Mouse (Mus musculus) gastrocnemius, adult 2 months (tissue): ENCODE data around the gene Cyp27a1. TPM values are rescaled to one million over a fixed set of nuclear protein-coding genes. Genes with fewer than 3 reads are reported as not detected.

Experiments used
- DNase-seq: peaks from one replicate; pipeline ENCODE4 v3.0.0; 2022
- H3K27ac ChIP-seq: fragments of 200-600 bp; 2 replicates; pipeline ENCODE4 v1.8.1; 2022; ENCODE audit warnings: mild to moderate bottlenecking
- H3K4me3 ChIP-seq: fragments of 200-600 bp; 2 replicates; pipeline ENCODE4 v1.8.1; 2022; ENCODE audit warnings: mild to moderate bottlenecking, moderate library complexity
- CTCF ChIP-seq: fragments of 200-600 bp; IDR thresholded peaks from 2 replicates; pipeline ENCODE4 v1.8.1; 2022; ENCODE audit warnings: antibody characterized with exemption, mild to moderate bottlenecking, moderate library complexity
- intact Hi-C: fragments of 180-260 bp; cut with DNase I; formaldehyde crosslinking; loops from one replicate; pipeline ENCODE4 v1.15.1; 2025
- total RNA-seq, 2 experiments: library from RNA; stranded (reverse); gene quantifications; 2 replicates each; pipeline ENCODE4 v1.2.3; 2021

The Cyp27a1 gene
- total RNA-seq, 2 experiments from 2014 or later = 37.7 to 75.4 TPM

GRCm38 (mm10) chr1:74723748-74724147 is 10.4 kb downstream of the Cyp27a1 start:
- peak overlapping the region; percentile 92 for H3K27ac ChIP-seq
- DNase-seq = no peak
- TF ChIP-seq CTCF = peak; percentile 51

GRCm38 (mm10) chr1:74726114-74726513 is 12.7 kb downstream of the Cyp27a1 start:
- intact Hi-C loops = no loop called here
- H3K4me3 ChIP-seq = peak overlapping the region; percentile 25
- DNase-seq = no peak
- TF ChIP-seq CTCF = no peak
- peak overlapping the region; percentile 92 for H3K27ac ChIP-seq

More at GRCm38 (mm10) chr1:74723748-74724147, 10.4 kb downstream of the Cyp27a1 start:
- intact Hi-C loops = no loop called here
- H3K4me3 ChIP-seq = no peak overlapping the region

GRCm38 (mm10) chr1:74726674-74727073 is 13.3 kb downstream of the Cyp27a1 start:
- intact Hi-C loops = no loop called here
- peak overlapping the region; percentile 25; the same call in 1 of the 2 replicates for H3K4me3 ChIP-seq
- TF ChIP-seq CTCF = no peak
- peak overlapping the region; percentile 92 for H3K27ac ChIP-seq
- no peak for DNase-seq

- no peak for TF ChIP-seq CTCF
- intact Hi-C loops = no loop called here
- DNase-seq = peak; percentile 88
- Histone ChIP-seq H3K27ac (peak overlapping the region; percentile 92), H3K4me3 (peak overlapping the region; percentile 64)
These were observed 15.1 kb downstream of the Cyp27a1 start for GRCm38 (mm10) chr1:74728446-74728845.

- TF ChIP-seq CTCF = no peak
- H3K4me3 ChIP-seq = no peak overlapping the region
- DNase-seq = peak; percentile 48
- intact Hi-C loops = no loop called here
- H3K27ac ChIP-seq = peak overlapping the region; percentile 49
These were observed 23.6 kb downstream of the Cyp27a1 start for GRCm38 (mm10) chr1:74736977-74737376.

- peak; percentile 73 for DNase-seq
- peak overlapping the region; percentile 49 for H3K27ac ChIP-seq
- no peak for TF ChIP-seq CTCF
- no peak overlapping the region for H3K4me3 ChIP-seq
- intact Hi-C loops = no loop called here
These were observed 24.1 kb downstream of the Cyp27a1 start for GRCm38 (mm10) chr1:74737500-74737899.

GRCm38 (mm10) chr1:74740846-74741245 is 27.5 kb downstream of the Cyp27a1 start:
- DNase-seq = peak; percentile 84
- intact Hi-C loops = no loop called here
- no peak for TF ChIP-seq CTCF
- H3K27ac ChIP-seq = peak overlapping the region; percentile 68
- H3K4me3 ChIP-seq = no peak overlapping the region

- peak; percentile 85 for DNase-seq
- H3K4me3 ChIP-seq = peak overlapping the region; percentile 72
These were observed 34.0 kb downstream of the Cyp27a1 start for GRCm38 (mm10) chr1:74747335-74747734.

GRCm38 (mm10) chr1:74748643-74749271 is 35.4 kb downstream of the Cyp27a1 start, which contains the start of gene Prkag3:
Gene Prkag3 (minus strand): TSS chr1:74749221.
- TF ChIP-seq CTCF = peak; percentile 83
- peak within 1 kb of the TSS; percentile 96 for H3K27ac ChIP-seq
- peak within 1 kb of the TSS; percentile 72 for H3K4me3 ChIP-seq
- intact Hi-C loops = no loop called here
- DNase-seq = peak; percentile 95

More at GRCm38 (mm10) chr1:74747335-74747734, 34.0 kb downstream of the Cyp27a1 start:
- TF ChIP-seq CTCF = no peak
- H3K27ac ChIP-seq = peak overlapping the region; percentile 96
- intact Hi-C loops = no loop called here

- TF ChIP-seq CTCF = no peak
- H3K4me3 ChIP-seq = peak overlapping the region; percentile 72
- intact Hi-C loops = no loop called here
- DNase-seq = peak; percentile 86
- peak overlapping the region; percentile 96 for H3K27ac ChIP-seq
These were observed 35.9 kb downstream of the Cyp27a1 start for GRCm38 (mm10) chr1:74749301-74749700.

- no peak for DNase-seq
- intact Hi-C loops = loop anchor here (5.0 to 10.0 kb wide), 3 partner anchors 86 to 213 kb away; partner anchors contain the start of genes Bcs1l, Ttll4 and Zfp142
These were observed 37.3 kb downstream of the Cyp27a1 start for GRCm38 (mm10) chr1:74750683-74751082.

GRCm38 (mm10) chr1:74752150-74752549 is 38.8 kb downstream of the Cyp27a1 start:
- intact Hi-C loops = loop anchor here (5.0 to 10.0 kb wide), 3 partner anchors 87 to 215 kb away; partner anchors contain the start of genes Bcs1l, Ttll4 and Zfp142
- no peak for TF ChIP-seq CTCF
- DNase-seq = no peak
- H3K27ac ChIP-seq = peak overlapping the region; percentile 87
- H3K4me3 ChIP-seq = no peak overlapping the region

More at GRCm38 (mm10) chr1:74750683-74751082, 37.3 kb downstream of the Cyp27a1 start:
- Histone ChIP-seq H3K27ac (peak overlapping the region; percentile 54), H3K4me3 (no peak overlapping the region)
- no peak for TF ChIP-seq CTCF

- no peak for TF ChIP-seq CTCF
- Histone ChIP-seq H3K4me3 (no peak overlapping the region), H3K27ac (peak overlapping the region; percentile 87)
- DNase-seq = no peak
- intact Hi-C loops = loop anchor here (5.0 to 10.0 kb wide), 3 partner anchors 88 to 216 kb away; partner anchors contain the start of genes Bcs1l, Ttll4 and Zfp142
These were observed 39.5 kb downstream of the Cyp27a1 start for GRCm38 (mm10) chr1:74752833-74753232.
